Mouse (Mus musculus) adrenal gland, postnatal 0 days (tissue): ENCODE results near the gene Emid1. TPM values are rescaled to one million over a fixed set of nuclear protein-coding genes. Genes with fewer than 3 reads are reported as not detected.

Source experiments
- polyA plus RNA-seq: library from polyadenylated mRNA; unstranded; fragments of >200 nt; fragmentation: Nextera tagmentation; extraction: Ambion mirVana; gene quantifications from 2 replicates; pipeline ENCODE4 v1.2.1, GENCODE M21; 2015

Emid1 gene
- polyA plus RNA-seq, result 6.5 and 19.8 TPM in 2 replicates

DNA sequence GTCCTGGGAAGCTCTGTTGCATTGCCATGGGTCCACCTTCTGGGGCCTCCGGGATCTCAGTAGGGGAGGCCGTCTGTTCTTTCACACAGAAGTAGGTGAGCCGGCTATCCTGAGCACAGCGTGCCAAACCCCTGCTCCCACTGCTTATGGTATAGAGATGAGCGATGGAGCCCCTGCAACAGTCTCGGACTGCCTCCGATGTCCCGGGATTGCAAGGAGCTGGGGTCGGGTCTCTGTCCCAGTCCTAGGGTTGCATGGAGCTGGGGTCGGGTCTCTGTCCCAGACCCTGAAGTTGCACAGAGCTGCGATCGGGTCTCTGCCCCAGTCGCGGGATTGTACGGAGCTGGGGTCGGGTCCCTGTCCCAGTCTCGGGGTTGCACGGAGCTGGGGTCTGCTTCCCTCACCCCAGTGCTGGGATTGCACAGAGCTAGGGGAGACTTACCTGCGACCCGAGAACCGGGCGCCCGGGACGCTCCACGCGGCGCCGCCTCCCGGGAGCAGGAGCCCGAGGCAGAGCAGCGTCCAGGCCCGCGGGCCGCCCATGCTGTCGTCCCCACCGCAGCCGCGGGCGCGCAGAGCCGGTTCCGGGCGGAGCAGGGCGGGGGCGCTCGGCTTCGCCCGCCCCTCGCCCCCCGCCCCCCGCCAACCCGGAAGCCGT, at the start of gene Emid1:
Gene Emid1, minus strand, starts transcription at position 578 of the 658 bp plus-strand sequence.

DNA sequence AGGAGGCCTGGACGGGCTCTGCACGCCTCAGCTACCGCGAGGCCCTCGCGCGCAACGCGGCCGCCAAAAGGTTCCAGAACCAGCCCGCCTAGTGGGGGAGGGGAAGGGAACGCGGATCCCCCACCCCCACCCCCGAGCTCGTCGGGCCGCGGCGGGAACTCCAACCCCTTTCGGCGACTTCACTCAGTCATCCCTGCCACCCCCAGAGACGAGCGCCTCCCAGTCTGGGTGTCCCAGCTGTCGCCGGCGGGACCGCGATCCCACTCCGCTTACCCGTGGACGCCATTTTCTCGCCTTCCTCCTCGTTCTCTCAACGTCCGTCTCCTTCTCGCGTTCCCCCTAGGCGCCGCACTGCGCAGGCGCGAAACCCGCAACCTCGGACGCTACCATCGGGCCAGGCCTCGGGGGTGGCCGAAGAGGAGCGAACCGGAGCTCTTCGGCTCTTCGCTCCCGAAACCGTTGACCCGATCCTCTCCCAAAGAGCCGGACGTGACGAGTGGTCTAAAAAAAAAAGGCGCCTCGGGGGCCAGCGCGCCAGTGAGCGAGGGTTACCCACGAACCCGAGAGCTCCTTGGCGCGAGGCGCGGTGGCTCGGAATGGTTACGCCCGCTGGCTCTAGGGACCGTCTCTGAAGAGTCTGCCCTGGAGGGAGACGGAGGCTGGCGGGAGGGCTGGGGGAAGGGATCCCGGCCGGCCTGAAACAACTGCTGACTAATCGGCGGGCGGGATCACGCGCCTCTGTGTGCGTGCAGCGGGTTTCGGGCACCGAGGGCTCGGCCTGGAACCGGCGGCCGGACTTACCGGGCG, 53.1 kb downstream of the Emid1 start, which contains the start of the genes Rhbdd3 and Ewsr1:
Gene Rhbdd3, plus strand, starts transcription at position 191 of the 807 bp plus-strand sequence.
Gene Ewsr1, minus strand, starts transcription at position 531 of the 807 bp plus-strand sequence.

DNA sequence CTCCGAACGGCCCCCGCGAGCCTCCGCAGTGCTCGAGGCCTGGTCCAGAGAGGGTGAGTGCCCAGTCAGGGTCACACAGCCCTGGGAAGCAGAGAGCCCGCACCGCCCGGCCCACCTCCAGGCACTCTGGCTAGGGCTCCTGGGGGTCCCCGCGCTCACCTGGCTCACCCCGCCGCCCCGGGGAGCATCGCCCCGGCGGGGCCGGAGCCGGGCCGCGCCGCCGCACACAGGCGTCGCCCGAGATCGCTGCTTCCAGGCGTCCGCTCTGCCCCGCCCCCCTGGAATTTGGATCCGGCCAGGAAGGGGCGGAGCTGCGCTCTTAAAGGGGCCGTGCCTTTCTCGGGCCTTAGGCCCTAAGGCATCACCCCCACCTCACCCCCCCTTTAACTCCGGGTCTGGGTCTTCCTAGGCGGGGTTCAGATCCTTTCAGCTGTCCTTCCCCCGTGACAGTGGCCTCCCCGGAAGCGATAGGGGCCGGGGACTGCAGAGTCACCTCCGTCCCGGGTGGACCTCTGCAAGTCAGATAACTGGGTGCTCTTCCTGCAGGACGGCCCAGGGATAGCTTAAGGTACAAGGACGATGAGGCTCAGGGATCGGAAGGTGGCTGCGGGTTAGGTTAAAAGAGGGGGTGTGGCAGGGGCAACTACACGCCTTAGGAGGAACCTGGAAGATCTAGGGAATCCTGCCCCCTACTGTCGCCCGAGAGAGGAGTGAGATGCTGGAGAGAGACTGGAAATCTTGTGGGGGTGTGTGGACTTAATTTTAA, 86.8 kb downstream of the Emid1 start, which contains the start of gene Gas2l1:
Gene Gas2l1, minus strand, starts transcription at position 272 of the 766 bp plus-strand sequence.

DNA sequence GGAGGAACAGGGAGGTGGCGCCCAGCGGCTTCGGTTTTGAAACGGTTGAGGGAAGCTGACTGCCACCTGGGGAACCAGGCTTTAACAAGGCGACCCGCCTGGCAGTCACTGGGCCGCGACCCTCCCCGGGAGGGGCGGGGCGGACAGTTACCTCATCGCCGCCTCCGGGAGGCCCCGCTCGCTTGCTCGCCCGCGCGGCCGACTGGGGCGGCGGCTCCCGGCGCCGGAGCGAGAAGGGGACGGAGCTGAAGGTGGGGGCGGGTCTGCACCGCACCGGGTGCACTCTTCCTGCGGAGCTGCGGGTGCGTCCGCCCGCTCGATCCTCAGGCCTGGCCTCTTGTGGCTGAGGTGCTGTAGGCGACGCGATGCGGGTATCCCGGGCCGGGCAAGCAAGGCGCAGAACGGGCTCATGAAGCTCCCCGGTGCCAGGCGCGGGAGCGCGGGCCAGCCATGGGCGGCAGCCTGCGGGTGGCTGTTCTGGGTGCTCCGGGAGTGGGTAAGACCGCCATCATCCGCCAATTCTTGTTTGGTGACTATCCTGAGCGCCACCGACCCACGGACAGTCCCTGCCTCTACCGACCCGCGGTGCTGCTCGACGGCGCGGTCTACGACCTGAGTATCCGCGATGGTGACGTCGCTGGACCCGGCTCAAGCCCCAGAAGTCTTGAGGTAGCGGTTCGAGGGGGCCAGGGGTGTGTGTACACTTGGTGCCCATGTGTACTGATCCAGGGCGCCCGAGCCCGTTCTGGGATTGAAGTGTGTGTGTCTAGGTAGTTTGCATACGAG, 94.0 kb downstream of the Emid1 start, which contains the start of gene Rasl10a:
Gene Rasl10a, plus strand, starts transcription at position 273 of the 786 bp plus-strand sequence.

Other genes starting within 250 kb of the Emid1 start
- 1.9 and 3.8 TPM in 2 replicates for gene Nefh, start 204.2 kb downstream of the Emid1 start, polyA plus RNA-seq
- 33.0 and 48.1 TPM in 2 replicates for gene Ap1b1, start 165.4 kb downstream of the Emid1 start, polyA plus RNA-seq
- gene Rasl10a, start 94.1 kb downstream of the Emid1 start, polyA plus RNA-seq, result 2.9 TPM in 2 replicates
- gene Gas2l1, start 86.9 kb downstream of the Emid1 start, polyA plus RNA-seq, result 33.8 and 45.0 TPM in 2 replicates
- gene Rhbdd3, start 53.3 kb downstream of the Emid1 start, polyA plus RNA-seq, result 24.6 and 34.5 TPM in 2 replicates
- 196 and 312 TPM in 2 replicates for gene Ewsr1, start 53.0 kb downstream of the Emid1 start, polyA plus RNA-seq
- gene Kremen1, start 109.3 kb upstream of the Emid1 start, polyA plus RNA-seq, result 7.2 and 7.9 TPM in 2 replicates